Mouse (Mus musculus) liver, embryonic 16.5 days (tissue): Measurements from ENCODE around the gene Arhgef15. TPM values are rescaled to one million over a fixed set of nuclear protein-coding genes. Genes with fewer than 3 reads are reported as not detected.

Experiments used
- ATAC-seq: fragments of 200-750 bp; cut with Nextera tagmentation; 2 replicates; pipeline ENCODE4 v1.8.0; 2017; ENCODE audit warnings: low read depth, mild to moderate bottlenecking, moderate number of reproducible peaks, moderate library complexity
- H3K27ac ChIP-seq: fragments of 300-500 bp; sonication (generic); 2 replicates; pipeline ENCODE4 v1.5.1; 2014; ENCODE audit warnings: mild to moderate bottlenecking, low read length
- H3K27me3 ChIP-seq: fragments of 300-500 bp; sonication (generic); 2 replicates; pipeline ENCODE4 v1.6.1; 2014; ENCODE audit warnings: low read depth, low read length, mixed read lengths; ENCODE audit not compliant: control insufficient read depth, insufficient read depth
- H3K36me3 ChIP-seq: fragments of 300-500 bp; sonication (generic); 2 replicates; pipeline ENCODE4 v1.6.1; 2014; ENCODE audit warnings: mild to moderate bottlenecking; ENCODE audit not compliant: control insufficient read depth, insufficient read depth
- H3K4me1 ChIP-seq: fragments of 300-500 bp; sonication (generic); 2 replicates; pipeline ENCODE4 v1.6.1; 2014; ENCODE audit warnings: low read depth, low read length, mixed read lengths; ENCODE audit not compliant: control insufficient read depth
- H3K4me2 ChIP-seq: fragments of 300-500 bp; sonication (generic); 2 replicates; pipeline ENCODE4 v1.6.1; 2014; ENCODE audit warnings: low read depth, low read length, mixed read lengths
- H3K4me3 ChIP-seq: fragments of 300-500 bp; sonication (generic); 2 replicates; pipeline ENCODE4 v1.5.1; 2014; ENCODE audit warnings: low read depth, mild to moderate bottlenecking, low read length
- H3K9ac ChIP-seq: fragments of 300-500 bp; sonication (generic); 2 replicates; pipeline ENCODE4 v1.6.1; 2014; ENCODE audit warnings: low read depth, low read length
- H3K9me3 ChIP-seq: fragments of 300-500 bp; sonication (generic); replicated peaks from 2 replicates; pipeline ENCODE4 v1.6.1; 2016; ENCODE audit warnings: low read length; ENCODE audit not compliant: control insufficient read depth
- WGBS: fragments of 180-500 bp; shearing (Covaris S2); extraction: QIAGEN DNeasy Blood & Tissue Kit; methylation state at CpG from one replicate; pipeline ENCODE4 v1.1.7; 2014; ENCODE audit not compliant: insufficient replicate concordance; 5-methylcytosine and 5-hydroxymethylcytosine counted together
- polyA plus RNA-seq: library from polyadenylated mRNA; unstranded; fragments of >200 nt; fragmentation: Nextera tagmentation; extraction: Ambion mirVana; gene quantifications from 2 replicates; pipeline ENCODE4 v1.2.1, GENCODE M21; 2015

Gene Arhgef15
- polyA plus RNA-seq, 1 experiment from 2014 or later, result 2.0 TPM

GRCm38 (mm10) chr11:68957971-68958370, 691 bp upstream of the Arhgef15 start:
- 69% methylated on average over 1 of the region's 1 CpGs for WGBS
- no peak overlapping the region for H3K4me2 ChIP-seq
- no peak overlapping the region for H3K4me3 ChIP-seq
- no peaks in the 10 kb centered on the region for H3K9me3 ChIP-seq
- H3K27me3 ChIP-seq, result peaks cover 38% of the 10 kb centered on the region
- no peak overlapping the region for H3K9ac ChIP-seq
- no peak overlapping the region for H3K27ac ChIP-seq
- no peaks in the 10 kb centered on the region for H3K4me1 ChIP-seq
- ATAC-seq, result no peak
- H3K36me3 ChIP-seq, result no peaks in the 10 kb centered on the region

- Histone ChIP-seq H3K4me3 (no peak overlapping the region), H3K27ac (no peak overlapping the region), H3K4me2 (no peak overlapping the region), H3K9me3 (no peaks in the 10 kb centered on the region), H3K36me3 (no peaks in the 10 kb centered on the region), H3K27me3 (peaks cover 39% of the 10 kb centered on the region), H3K9ac (no peak overlapping the region), H3K4me1 (no peaks in the 10 kb centered on the region)
- ATAC-seq, result no peak
- 29% methylated on average over 13 of the region's 13 CpGs for WGBS
Measured at GRCm38 (mm10) chr11:68956697-68957096, 583 bp downstream of the Arhgef15 start.

- H3K9ac ChIP-seq, result no peak overlapping the region
- H3K27ac ChIP-seq, result no peak overlapping the region
- WGBS, result 20% methylated on average over 3 of the region's 3 CpGs
Measured at GRCm38 (mm10) chr11:68956107-68956506, 1.2 kb downstream of the Arhgef15 start.

GRCm38 (mm10) chr11:68955473-68955872, 1.8 kb downstream of the Arhgef15 start:
- Histone ChIP-seq H3K9ac (no peak overlapping the region), H3K4me3 (no peak overlapping the region), H3K9me3 (no peaks in the 10 kb centered on the region), H3K36me3 (no peaks in the 10 kb centered on the region), H3K4me2 (no peak overlapping the region), H3K27me3 (peaks cover 39% of the 10 kb centered on the region), H3K27ac (no peak overlapping the region), H3K4me1 (no peaks in the 10 kb centered on the region)
- WGBS, result 55% methylated on average over 5 of the region's 5 CpGs
- ATAC-seq, result no peak

More at GRCm38 (mm10) chr11:68956107-68956506, 1.2 kb downstream of the Arhgef15 start:
- H3K4me2 ChIP-seq, result no peak overlapping the region
- no peaks in the 10 kb centered on the region for H3K4me1 ChIP-seq
- peak overlapping the region; percentile 6; the same call in 1 of the 2 replicates for H3K4me3 ChIP-seq
- no peaks in the 10 kb centered on the region for H3K9me3 ChIP-seq
- H3K27me3 ChIP-seq, result peaks cover 39% of the 10 kb centered on the region
- no peaks in the 10 kb centered on the region for H3K36me3 ChIP-seq
- ATAC-seq, result no peak

GRCm38 (mm10) chr11:68954408-68954807, 2.9 kb downstream of the Arhgef15 start:
- no peak for ATAC-seq
- WGBS, result 4% methylated on average over 17 of the region's 17 CpGs
- H3K27ac ChIP-seq, result no peak overlapping the region
- H3K9ac ChIP-seq, result no peak overlapping the region
- no peaks in the 10 kb centered on the region for H3K36me3 ChIP-seq
- H3K4me2 ChIP-seq, result peak overlapping the region; percentile 36
- peak overlapping the region; percentile 10 for H3K4me3 ChIP-seq
- no peaks in the 10 kb centered on the region for H3K9me3 ChIP-seq
- H3K4me1 ChIP-seq, result no peaks in the 10 kb centered on the region
- peaks cover 39% of the 10 kb centered on the region for H3K27me3 ChIP-seq

- ATAC-seq, result no peak
- H3K9me3 ChIP-seq, result no peaks in the 10 kb centered on the region
- peak overlapping the region; percentile 10 for H3K4me3 ChIP-seq
- no peaks in the 10 kb centered on the region for H3K36me3 ChIP-seq
- peaks cover 39% of the 10 kb centered on the region for H3K27me3 ChIP-seq
- no peak overlapping the region for H3K27ac ChIP-seq
- H3K4me2 ChIP-seq, result no peak overlapping the region
- H3K9ac ChIP-seq, result no peak overlapping the region
- 26% methylated on average over 13 of the region's 13 CpGs for WGBS
- no peaks in the 10 kb centered on the region for H3K4me1 ChIP-seq
Measured at GRCm38 (mm10) chr11:68953903-68954302, 3.4 kb downstream of the Arhgef15 start.

- Histone ChIP-seq H3K27ac (no peak overlapping the region), H3K9me3 (no peaks in the 10 kb centered on the region), H3K27me3 (peaks cover 2% of the 10 kb centered on the region; the same call in 1 of the 2 replicates), H3K4me1 (no peaks in the 10 kb centered on the region), H3K4me2 (no peak overlapping the region), H3K9ac (no peak overlapping the region), H3K4me3 (no peak overlapping the region), H3K36me3 (no peaks in the 10 kb centered on the region)
- WGBS, result 49% methylated on average over 12 of the region's 12 CpGs
- no peak for ATAC-seq
Measured at GRCm38 (mm10) chr11:68947542-68947993, 9.7 kb downstream of the Arhgef15 start.

GRCm38 (mm10) chr11:68946806-68947440, 10.4 kb downstream of the Arhgef15 start:
- Histone ChIP-seq H3K4me3 (no peak overlapping the region), H3K9ac (no peak overlapping the region)
- ATAC-seq, result no peak

GRCm38 (mm10) chr11:68946001-68946400, 11.3 kb downstream of the Arhgef15 start:
- no peak for ATAC-seq
- Histone ChIP-seq H3K36me3 (no peaks in the 10 kb centered on the region), H3K4me1 (no peaks in the 10 kb centered on the region), H3K27me3 (peaks cover 2% of the 10 kb centered on the region; the same call in 1 of the 2 replicates), H3K4me2 (no peak overlapping the region), H3K9ac (no peak overlapping the region), H3K27ac (no peak overlapping the region), H3K9me3 (no peaks in the 10 kb centered on the region), H3K4me3 (no peak overlapping the region)
- WGBS, result 65% methylated on average over 4 of the region's 4 CpGs

More at GRCm38 (mm10) chr11:68946806-68947440, 10.4 kb downstream of the Arhgef15 start:
- Histone ChIP-seq H3K9me3 (no peaks in the 10 kb centered on the region), H3K4me1 (no peaks in the 10 kb centered on the region), H3K36me3 (no peaks in the 10 kb centered on the region), H3K27ac (no peak overlapping the region), H3K27me3 (peaks cover 2% of the 10 kb centered on the region; the same call in 1 of the 2 replicates), H3K4me2 (no peak overlapping the region)
- 37% methylated on average over 16 of the region's 16 CpGs for WGBS
